Mouse (Mus musculus): ENCODE measurements at regions not wholly inside any gene's neighbourhood (a gene's known extent, or its start where the extent isn't known, plus 50 kb on each side); places are given as distances from the start of the nearest gene placed in this dataset.
A peak's percentile ranks its signal among the peaks of the same experiment; 100 is the strongest.

- no peaks in the 10 kb centered on the region for H3K27me3 ChIP-seq (ENCODE audit: control insufficient read depth, insufficient read depth, low read length)
- no peak for DNase-seq (ENCODE audit: low spot score)
- H3K4me3 ChIP-seq (replicated peaks; ENCODE audit: low read length), result no peak overlapping the region
- no peaks in the 10 kb centered on the region for H3K9me3 ChIP-seq (ENCODE audit: control insufficient read depth, low read length)
- H3K9ac ChIP-seq, result no peak overlapping the region
- WGBS, result 36% methylated on average over 7 of the region's 7 CpGs
- H3K27ac ChIP-seq, result 0 out of 2 replicates have a peak overlapping the region, but pooled peaks have one; percentile 52
- peaks cover 12% of the 10 kb centered on the region; the same call in 1 of the 2 replicates for H3K4me1 ChIP-seq (replicated peaks; ENCODE audit: control insufficient read depth, insufficient read depth, low read length)
- ATAC-seq (ENCODE audit: low FRiP score), result no peak
- H3K36me3 ChIP-seq (replicated peaks; ENCODE audit: control insufficient read depth, insufficient read depth), result no peaks in the 10 kb centered on the region
- H3K4me2 ChIP-seq (replicated peaks), result peak overlapping the region; percentile 18
Observed at GRCm38 (mm10) chr10:46226837-46227402, 649.3 kb downstream of the Hace1 start.

- ATAC-seq (ENCODE audit: low FRiP score) (no peak), DNase-seq (ENCODE audit: low spot score) (no peak)
- no peak overlapping the region for H3K27ac ChIP-seq
- H3K4me2 ChIP-seq (replicated peaks), result no peak overlapping the region
- H3K4me3 ChIP-seq (replicated peaks; ENCODE audit: low read length), result no peak overlapping the region
- H3K9me3 ChIP-seq (ENCODE audit: control insufficient read depth, low read length), result no peaks in the 10 kb centered on the region
- peaks cover 12% of the 10 kb centered on the region; the same call in 1 of the 2 replicates for H3K4me1 ChIP-seq (replicated peaks; ENCODE audit: control insufficient read depth, insufficient read depth, low read length)
- no peak overlapping the region for H3K9ac ChIP-seq
- 47% methylated on average over 4 of the region's 4 CpGs for WGBS
- no peaks in the 10 kb centered on the region for H3K36me3 ChIP-seq (replicated peaks; ENCODE audit: control insufficient read depth, insufficient read depth)
- H3K27me3 ChIP-seq (ENCODE audit: control insufficient read depth, insufficient read depth, low read length), result no peaks in the 10 kb centered on the region
Observed at GRCm38 (mm10) chr10:46229608-46230007, 652.0 kb downstream of the Hace1 start.

- Histone ChIP-seq H3K4me2 (replicated peaks) (no peak overlapping the region), H3K4me1 (replicated peaks; ENCODE audit: control insufficient read depth, insufficient read depth, low read length) (no peaks in the 10 kb centered on the region), H3K36me3 (replicated peaks; ENCODE audit: control insufficient read depth, insufficient read depth) (no peaks in the 10 kb centered on the region), H3K9ac (no peak overlapping the region), H3K4me3 (replicated peaks; ENCODE audit: low read length) (no peak overlapping the region), H3K27me3 (ENCODE audit: control insufficient read depth, insufficient read depth, low read length) (no peaks in the 10 kb centered on the region), H3K9me3 (ENCODE audit: control insufficient read depth, low read length) (no peaks in the 10 kb centered on the region), H3K27ac (no peak overlapping the region)
- peak; percentile 69 for DNase-seq (ENCODE audit: low spot score)
- ATAC-seq (ENCODE audit: low FRiP score), result no peak
- WGBS, result 57% methylated on average over 2 of the region's 2 CpGs
Observed at GRCm38 (mm10) chr10:46235581-46235980, 658.0 kb downstream of the Hace1 start.

- ATAC-seq (ENCODE audit: low FRiP score), result no peak
- Histone ChIP-seq H3K36me3 (replicated peaks; ENCODE audit: control insufficient read depth, insufficient read depth) (no peaks in the 10 kb centered on the region), H3K4me3 (replicated peaks; ENCODE audit: low read length) (no peak overlapping the region), H3K9me3 (ENCODE audit: control insufficient read depth, low read length) (no peaks in the 10 kb centered on the region), H3K4me1 (replicated peaks; ENCODE audit: control insufficient read depth, insufficient read depth, low read length) (no peaks in the 10 kb centered on the region), H3K27ac (no peak overlapping the region), H3K27me3 (ENCODE audit: control insufficient read depth, insufficient read depth, low read length) (no peaks in the 10 kb centered on the region), H3K4me2 (replicated peaks) (no peak overlapping the region), H3K9ac (no peak overlapping the region)
- DNase-seq (ENCODE audit: low spot score), result no peak
- WGBS, result 22% methylated on average over 1 of the region's 1 CpGs
Observed at GRCm38 (mm10) chr10:46255575-46255974, 677.9 kb downstream of the Hace1 start.

- Histone ChIP-seq H3K27ac (no peak overlapping the region), H3K36me3 (replicated peaks; ENCODE audit: control insufficient read depth, insufficient read depth) (no peaks in the 10 kb centered on the region), H3K4me2 (replicated peaks) (no peak overlapping the region), H3K4me1 (replicated peaks; ENCODE audit: control insufficient read depth, insufficient read depth, low read length) (no peaks in the 10 kb centered on the region), H3K9me3 (ENCODE audit: control insufficient read depth, low read length) (no peaks in the 10 kb centered on the region), H3K27me3 (ENCODE audit: control insufficient read depth, insufficient read depth, low read length) (no peaks in the 10 kb centered on the region), H3K4me3 (replicated peaks; ENCODE audit: low read length) (no peak overlapping the region), H3K9ac (no peak overlapping the region)
- 78% methylated on average over 1 of the region's 1 CpGs for WGBS
- ATAC-seq (ENCODE audit: low FRiP score), result no peak
- DNase-seq (ENCODE audit: low spot score), result no peak
Observed at GRCm38 (mm10) chr10:46269710-46270109, 692.1 kb downstream of the Hace1 start.

- Histone ChIP-seq H3K9ac (no peak overlapping the region), H3K27me3 (ENCODE audit: control insufficient read depth, insufficient read depth, low read length) (no peaks in the 10 kb centered on the region), H3K4me3 (replicated peaks; ENCODE audit: low read length) (no peak overlapping the region), H3K36me3 (replicated peaks; ENCODE audit: control insufficient read depth, insufficient read depth) (no peaks in the 10 kb centered on the region), H3K9me3 (ENCODE audit: control insufficient read depth, low read length) (no peaks in the 10 kb centered on the region), H3K4me1 (replicated peaks; ENCODE audit: control insufficient read depth, insufficient read depth, low read length) (no peaks in the 10 kb centered on the region), H3K27ac (no peak overlapping the region), H3K4me2 (replicated peaks) (no peak overlapping the region)
- 61% methylated on average over 1 of the region's 1 CpGs for WGBS
- DNase-seq (ENCODE audit: low spot score), result no peak
- no peak for ATAC-seq (ENCODE audit: low FRiP score)
Observed at GRCm38 (mm10) chr10:46273846-46274245, 696.2 kb downstream of the Hace1 start.

GRCm38 (mm10) chr10:46294290-46294689, 716.7 kb downstream of the Hace1 start:
- DNase-seq (ENCODE audit: low spot score), result no peak
- H3K27ac ChIP-seq, result no peak overlapping the region
- H3K36me3 ChIP-seq (replicated peaks; ENCODE audit: control insufficient read depth, insufficient read depth), result no peaks in the 10 kb centered on the region
- H3K4me1 ChIP-seq (replicated peaks; ENCODE audit: control insufficient read depth, insufficient read depth, low read length), result no peaks in the 10 kb centered on the region
- H3K9me3 ChIP-seq (ENCODE audit: control insufficient read depth, low read length), result no peaks in the 10 kb centered on the region
- no peak overlapping the region for H3K4me3 ChIP-seq (replicated peaks; ENCODE audit: low read length)
- WGBS, result 84% methylated on average over 5 of the region's 5 CpGs
- no peak for ATAC-seq (ENCODE audit: low FRiP score)
- H3K27me3 ChIP-seq (ENCODE audit: control insufficient read depth, insufficient read depth, low read length), result no peaks in the 10 kb centered on the region
- no peak overlapping the region for H3K9ac ChIP-seq
- no peak overlapping the region for H3K4me2 ChIP-seq (replicated peaks)

- no peak for DNase-seq (ENCODE audit: low spot score)
Observed at GRCm38 (mm10) chr10:46298352-46298751, 720.7 kb downstream of the Hace1 start.

GRCm38 (mm10) chr10:46299521-46299920, 721.9 kb downstream of the Hace1 start:
- Histone ChIP-seq H3K4me2 (replicated peaks) (no peak overlapping the region), H3K27ac (no peak overlapping the region), H3K36me3 (replicated peaks; ENCODE audit: control insufficient read depth, insufficient read depth) (no peaks in the 10 kb centered on the region), H3K4me3 (replicated peaks; ENCODE audit: low read length) (no peak overlapping the region), H3K9ac (no peak overlapping the region), H3K4me1 (replicated peaks; ENCODE audit: control insufficient read depth, insufficient read depth, low read length) (no peaks in the 10 kb centered on the region), H3K9me3 (ENCODE audit: control insufficient read depth, low read length) (no peaks in the 10 kb centered on the region), H3K27me3 (ENCODE audit: control insufficient read depth, insufficient read depth, low read length) (no peaks in the 10 kb centered on the region)
- no peak for DNase-seq (ENCODE audit: low spot score)
- 38% methylated on average over 3 of the region's 3 CpGs for WGBS
- no peak for ATAC-seq (ENCODE audit: low FRiP score)

More at GRCm38 (mm10) chr10:46298352-46298751, 720.7 kb downstream of the Hace1 start:
- no peak overlapping the region for H3K4me3 ChIP-seq (replicated peaks; ENCODE audit: low read length)
- WGBS, result 55% methylated on average over 5 of the region's 5 CpGs
- H3K9ac ChIP-seq, result no peak overlapping the region
- no peaks in the 10 kb centered on the region for H3K27me3 ChIP-seq (ENCODE audit: control insufficient read depth, insufficient read depth, low read length)
- H3K9me3 ChIP-seq (ENCODE audit: control insufficient read depth, low read length), result no peaks in the 10 kb centered on the region
- no peak overlapping the region for H3K27ac ChIP-seq
- no peaks in the 10 kb centered on the region for H3K36me3 ChIP-seq (replicated peaks; ENCODE audit: control insufficient read depth, insufficient read depth)
- no peak overlapping the region for H3K4me2 ChIP-seq (replicated peaks)
- no peaks in the 10 kb centered on the region for H3K4me1 ChIP-seq (replicated peaks; ENCODE audit: control insufficient read depth, insufficient read depth, low read length)
- no peak for ATAC-seq (ENCODE audit: low FRiP score)
